Mouse (Mus musculus): ENCODE results near the gene Il12a.

Il12a gene

GRCm38 (mm10) chr3:68690344-68690743 lies at the start of gene Il12a:
Gene Il12a, plus strand, starts transcription at chr3:68690644.
- DNase-seq = no peak

GRCm38 (mm10) chr3:68642935-68643334 lies 47.5 kb upstream of the Il12a start:
- DNase-seq = no peak

- peak; percentile 62 to 63 for DNase-seq
Measured at GRCm38 (mm10) chr3:68646387-68647130, 43.9 kb upstream of the Il12a start.

- no peak for DNase-seq
Measured at GRCm38 (mm10) chr3:68647282-68647681, 43.2 kb upstream of the Il12a start.

GRCm38 (mm10) chr3:68650251-68650650 lies 40.2 kb upstream of the Il12a start:
- DNase-seq = no peak

GRCm38 (mm10) chr3:68656607-68657352 lies 33.7 kb upstream of the Il12a start:
- DNase-seq = no peak

- DNase-seq = no peak
Measured at GRCm38 (mm10) chr3:68657589-68658245, 32.7 kb upstream of the Il12a start.

GRCm38 (mm10) chr3:68659996-68660395 lies 30.4 kb upstream of the Il12a start:
- DNase-seq = no peak

GRCm38 (mm10) chr3:68660538-68660937 lies 29.9 kb upstream of the Il12a start:
- no peak for DNase-seq

GRCm38 (mm10) chr3:68662386-68662785 lies 28.1 kb upstream of the Il12a start:
- no peak for DNase-seq

- DNase-seq = no peak
Measured at GRCm38 (mm10) chr3:68664337-68664736, 26.1 kb upstream of the Il12a start.

GRCm38 (mm10) chr3:68666377-68666776 lies 24.1 kb upstream of the Il12a start:
- DNase-seq = no peak

GRCm38 (mm10) chr3:68667852-68668251 lies 22.6 kb upstream of the Il12a start:
- DNase-seq = no peak

- DNase-seq = no peak
Measured at GRCm38 (mm10) chr3:68669418-68669974, 20.9 kb upstream of the Il12a start.

GRCm38 (mm10) chr3:68674721-68675120 lies 15.7 kb upstream of the Il12a start:
- no peak for DNase-seq

GRCm38 (mm10) chr3:68675216-68675835 lies 15.1 kb upstream of the Il12a start:
- no peak for DNase-seq

- no peak for DNase-seq
Measured at GRCm38 (mm10) chr3:68675980-68676678, 14.3 kb upstream of the Il12a start.

GRCm38 (mm10) chr3:68676831-68677303 lies 13.6 kb upstream of the Il12a start:
- peak; percentile 85 to 88 for DNase-seq

- no peak for DNase-seq
Measured at GRCm38 (mm10) chr3:68678805-68679585, 11.4 kb upstream of the Il12a start.

GRCm38 (mm10) chr3:68683579-68683978 lies 6.9 kb upstream of the Il12a start:
- no peak for DNase-seq

GRCm38 (mm10) chr3:68684207-68684606 lies 6.2 kb upstream of the Il12a start:
- no peak for DNase-seq
